Mouse (Mus musculus) brain, embryonic 14.5 days (tissue): ENCODE data around the gene Sdk1. TPM values are rescaled to one million over a fixed set of nuclear protein-coding genes. Genes with fewer than 3 reads are reported as not detected.

ENCODE experiments used
- DNase-seq: peaks from one replicate; pipeline ENCODE4 v3.0.0-alpha.2; 2011; ENCODE audit warnings: low read depth
- CTCF ChIP-seq: fragments of 200-500 bp; IDR thresholded peaks from 2 replicates; pipeline ENCODE4 v1.5.1; 2012; ENCODE audit warnings: inconsistent platforms, mild to moderate bottlenecking, moderate library complexity, borderline replicate concordance; ENCODE audit not compliant: insufficient read depth, insufficient read length; ENCODE audit errors: extremely low read depth
- POLR2A ChIP-seq: fragments of 200-500 bp; IDR thresholded peaks from 2 replicates; pipeline ENCODE4 v1.6.1; 2012; ENCODE audit warnings: mild to moderate bottlenecking, inconsistent platforms, borderline replicate concordance; ENCODE audit not compliant: poor library complexity, insufficient read depth, insufficient read length, severe bottlenecking; ENCODE audit errors: extremely low read depth
- polyA plus RNA-seq: library from polyadenylated mRNA; depleted of rRNA; stranded (reverse); fragments of >200 nt; gene quantifications from 2 replicates; pipeline ENCODE4 v1.2.3, GENCODE M21; 2012

Sdk1 gene
- polyA plus RNA-seq, 1 experiment = 7.3 TPM

GRCm38 (mm10) chr5:142073901-142074300, 832.6 kb downstream of the Sdk1 start:
- TF ChIP-seq CTCF = no peak
- no peak for TF ChIP-seq POLR2A
- no peak for DNase-seq

GRCm38 (mm10) chr5:142074561-142075500, 833.5 kb downstream of the Sdk1 start:
- no peak for TF ChIP-seq CTCF
- TF ChIP-seq POLR2A = no peak
- DNase-seq = peak; percentile 90

GRCm38 (mm10) chr5:142080661-142081060, 839.4 kb downstream of the Sdk1 start:
- no peak for DNase-seq
- TF ChIP-seq POLR2A (no peak), CTCF (peak; percentile 32; the same call in 1 of the 2 replicates)

- no peak for TF ChIP-seq CTCF
- TF ChIP-seq POLR2A = no peak
These were observed 839.8 kb downstream of the Sdk1 start for GRCm38 (mm10) chr5:142081076-142081475.

GRCm38 (mm10) chr5:142096377-142096841, 855.1 kb downstream of the Sdk1 start:
- TF ChIP-seq CTCF (no peak), POLR2A (no peak)
- peak; percentile 28 for DNase-seq

More at GRCm38 (mm10) chr5:142081076-142081475, 839.8 kb downstream of the Sdk1 start:
- DNase-seq = no peak

GRCm38 (mm10) chr5:142100176-142100575, 858.9 kb downstream of the Sdk1 start:
- peak; percentile 61 for DNase-seq
- TF ChIP-seq CTCF = no peak
- no peak for TF ChIP-seq POLR2A

GRCm38 (mm10) chr5:142107434-142107833, 866.1 kb downstream of the Sdk1 start:
- TF ChIP-seq POLR2A (no peak), CTCF (no peak)
- DNase-seq = peak; percentile 74

GRCm38 (mm10) chr5:142111989-142112388, 870.7 kb downstream of the Sdk1 start:
- DNase-seq = no peak
- no peak for TF ChIP-seq POLR2A

- peak; percentile 81 for DNase-seq
- no peak for TF ChIP-seq POLR2A
- no peak for TF ChIP-seq CTCF
These were observed 872.2 kb downstream of the Sdk1 start for GRCm38 (mm10) chr5:142113210-142114175.

GRCm38 (mm10) chr5:142127779-142128178, 886.5 kb downstream of the Sdk1 start:
- no peak for TF ChIP-seq POLR2A
- no peak for TF ChIP-seq CTCF
- DNase-seq = no peak

- DNase-seq = no peak
These were observed 886.9 kb downstream of the Sdk1 start for GRCm38 (mm10) chr5:142128181-142128611.

GRCm38 (mm10) chr5:142130004-142130403, 888.7 kb downstream of the Sdk1 start:
- TF ChIP-seq POLR2A (no peak), CTCF (no peak)
- DNase-seq = peak; percentile 53

More at GRCm38 (mm10) chr5:142128181-142128611, 886.9 kb downstream of the Sdk1 start:
- TF ChIP-seq POLR2A = no peak
- TF ChIP-seq CTCF = no peak
